Mouse (Mus musculus): ENCODE data around the gene Gm7876. TPM values are rescaled to one million over a fixed set of nuclear protein-coding genes. Genes with fewer than 3 reads are reported as not detected.
"Not testable (repeated sequence)": the region's sequence is repeated elsewhere in the genome, so short reads cannot be mapped to it uniquely, and the experiment has no call there.

The Gm7876 gene
- not detected in 2 replicates for polyA plus RNA-seq (2015; fragmentation: Nextera tagmentation; extraction: Ambion mirVana)

DNA sequence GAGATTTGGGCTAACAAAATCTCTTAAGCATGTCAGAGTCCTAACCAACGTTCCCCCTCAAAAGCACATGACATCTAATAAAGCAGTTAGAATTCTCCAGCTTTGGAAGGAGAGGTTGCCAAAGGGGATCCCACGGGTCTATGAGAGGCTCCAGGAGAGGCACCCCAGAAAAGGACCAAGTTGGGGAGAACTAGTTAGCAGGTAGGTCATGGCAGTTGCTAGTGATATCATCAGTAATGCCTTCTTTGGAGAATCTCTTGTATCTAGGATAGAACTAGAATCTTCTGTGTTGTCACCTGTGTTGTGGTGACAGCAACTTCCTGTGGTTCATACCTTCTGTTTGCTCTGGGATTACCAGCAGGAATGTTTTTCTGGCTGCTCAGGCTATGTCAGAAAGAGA, at the start of gene Gm7876:
TSS of gene Gm7876 (plus strand) at position 301 of the 400 bp plus-strand sequence.
- not testable (repeated sequence) for H3K36me3 ChIP-seq (ENCODE audit: control insufficient read depth, insufficient read depth, low read length); H3K27me3 ChIP-seq (ENCODE audit: control insufficient read depth, insufficient read depth, low read length); H3K27ac ChIP-seq (ENCODE audit: low read length); H3K9ac ChIP-seq (ENCODE audit: low read length); ATAC-seq (ENCODE audit: insufficient read depth, low FRiP score); H3K4me1 ChIP-seq (ENCODE audit: control insufficient read depth, insufficient read depth, low read length); H3K4me2 ChIP-seq (ENCODE audit: low read depth, low read length); H3K4me3 ChIP-seq (replicated peaks; ENCODE audit: low read length); H3K9me3 ChIP-seq (replicated peaks; ENCODE audit: control insufficient read depth, low read length)
- WGBS = 79% methylated on average over 1 of the region's 2 CpGs

GRCm38 (mm10) chr14:4663892-4664291, 45.1 kb upstream of the Gm7876 start, which contains the start of gene Gm3239:
Gene Gm3239, plus strand, starts transcription at chr14:4664192.
- not testable (repeated sequence) for ATAC-seq (ENCODE audit: insufficient read depth, low FRiP score); H3K4me1 ChIP-seq (ENCODE audit: control insufficient read depth, insufficient read depth, low read length); H3K27me3 ChIP-seq (ENCODE audit: control insufficient read depth, insufficient read depth, low read length); H3K9me3 ChIP-seq (replicated peaks; ENCODE audit: control insufficient read depth, low read length); H3K36me3 ChIP-seq (ENCODE audit: control insufficient read depth, insufficient read depth, low read length); H3K27ac ChIP-seq (ENCODE audit: low read length); H3K9ac ChIP-seq (ENCODE audit: low read length); H3K4me3 ChIP-seq (replicated peaks; ENCODE audit: low read length); H3K4me2 ChIP-seq (ENCODE audit: low read depth, low read length)
- no CpG with 5 or more reads among the region's 2 CpGs for WGBS

DNA sequence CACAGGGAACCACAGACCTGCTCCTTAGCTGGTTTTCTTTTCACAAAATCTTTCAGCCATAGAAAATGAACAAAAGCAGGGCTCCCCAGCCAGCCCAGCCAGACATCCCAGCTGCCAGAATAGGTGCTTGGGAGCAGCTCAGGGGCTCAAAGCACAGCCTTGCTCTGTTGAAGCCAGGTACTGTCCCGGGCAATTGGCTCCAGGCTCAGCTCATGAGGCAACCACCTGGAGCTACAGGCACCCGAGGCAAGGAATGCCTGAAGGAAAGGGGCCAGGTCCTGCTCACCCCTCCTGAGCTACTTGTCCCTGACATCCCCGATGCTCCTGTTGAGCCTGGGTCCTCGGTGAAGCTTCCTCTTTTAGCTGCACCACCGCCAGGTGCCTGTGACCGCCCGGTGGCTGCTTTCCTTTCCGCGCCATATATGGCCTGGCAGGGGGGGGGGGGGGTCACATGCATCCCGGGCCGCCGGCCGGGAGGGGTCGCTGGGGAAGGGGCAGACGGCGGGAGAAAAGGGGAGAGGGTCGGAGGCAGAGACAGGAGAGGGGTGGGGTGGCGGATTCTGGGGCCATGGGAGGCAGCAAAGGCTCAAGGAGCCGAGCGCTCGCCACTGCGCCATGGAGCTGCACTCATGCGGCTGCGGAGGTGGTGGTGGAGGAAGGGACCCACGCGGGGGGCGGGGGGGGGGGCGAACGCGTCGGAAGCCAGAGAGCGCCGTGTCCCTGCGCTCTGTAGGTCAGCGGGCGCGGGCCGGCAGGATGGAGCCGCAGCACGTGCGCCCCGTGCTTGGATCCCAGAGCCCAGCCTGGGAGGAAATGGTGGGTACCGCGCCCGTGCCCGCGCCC, 17.2 kb downstream of the Gm7876 start, which contains the start of gene Gm3252:
TSS of gene Gm3252 (plus strand) at position 738 of the 843 bp plus-strand sequence.
- not testable (repeated sequence) for H3K4me1 ChIP-seq (ENCODE audit: control insufficient read depth, insufficient read depth, low read length); H3K27me3 ChIP-seq (ENCODE audit: control insufficient read depth, insufficient read depth, low read length); H3K36me3 ChIP-seq (ENCODE audit: control insufficient read depth, insufficient read depth, low read length); H3K9me3 ChIP-seq (replicated peaks; ENCODE audit: control insufficient read depth, low read length); H3K9ac ChIP-seq (ENCODE audit: low read length); ATAC-seq (ENCODE audit: insufficient read depth, low FRiP score); H3K27ac ChIP-seq (ENCODE audit: low read length)
- Histone ChIP-seq H3K4me2 (ENCODE audit: low read depth, low read length) (peak within 1 kb of the TSS; percentile 40; the same call in 1 of the 2 replicates), H3K4me3 (replicated peaks; ENCODE audit: low read length) (peak within 1 kb of the TSS; percentile 17)
- 2% methylated on average over 5 of the region's 47 CpGs for WGBS

Other genes starting within 250 kb of the Gm7876 start
- gene Gm3182, start 227.5 kb upstream of the Gm7876 start, polyA plus RNA-seq (2015; fragmentation: Nextera tagmentation; extraction: Ambion mirVana) = not detected in 2 replicates
- gene Gm3047, start 153.8 kb upstream of the Gm7876 start, polyA plus RNA-seq (2015; fragmentation: Nextera tagmentation; extraction: Ambion mirVana) = not detected in 2 replicates
- gene Gm8159, start 76.9 kb upstream of the Gm7876 start, polyA plus RNA-seq (2015; fragmentation: Nextera tagmentation; extraction: Ambion mirVana) = not detected in 2 replicates
- not detected in 2 replicates for gene Gm3239, start 45.0 kb upstream of the Gm7876 start, polyA plus RNA-seq (2015; fragmentation: Nextera tagmentation; extraction: Ambion mirVana)
- 0.12 TPM in 1 of 2 replicates, not detected in the other for gene Gm3252, start 17.5 kb downstream of the Gm7876 start, polyA plus RNA-seq (2015; fragmentation: Nextera tagmentation; extraction: Ambion mirVana)
- not detected in 2 replicates for gene Gm9602, start 67.1 kb downstream of the Gm7876 start, polyA plus RNA-seq (2015; fragmentation: Nextera tagmentation; extraction: Ambion mirVana)
- not detected in 2 replicates for gene Gm3269, start 128.9 kb downstream of the Gm7876 start, polyA plus RNA-seq (2015; fragmentation: Nextera tagmentation; extraction: Ambion mirVana)
- gene Gm3264, start 146.3 kb downstream of the Gm7876 start, polyA plus RNA-seq (2015; fragmentation: Nextera tagmentation; extraction: Ambion mirVana) = 0.34 and 0.37 TPM in 2 replicates
- gene Gm3278, start 183.2 kb downstream of the Gm7876 start, polyA plus RNA-seq (2015; fragmentation: Nextera tagmentation; extraction: Ambion mirVana) = not detected in 2 replicates

All from stomach, embryonic 16.5 days (tissue).